Mouse (Mus musculus): ENCODE measurements around the gene Hoxa3. TPM values are rescaled to one million over a fixed set of nuclear protein-coding genes. Genes with fewer than 3 reads are reported as not detected.
A peak's percentile ranks its signal among the peaks of the same experiment; 100 is the strongest.

Gene Hoxa3
- polyA plus RNA-seq, 1 experiment from 2014 or later, result not detected

- Histone ChIP-seq H3K27ac (no peak overlapping the region), H3K9me3 (replicated peaks) (no peaks in the 10 kb centered on the region), H3K9ac (no peak overlapping the region), H3K4me1 (peaks cover 17% of the 10 kb centered on the region), H3K36me3 (ENCODE audit: poor library complexity, severe bottlenecking) (no peaks in the 10 kb centered on the region), H3K4me3 (no peak overlapping the region), H3K4me2 (no peak overlapping the region), H3K27me3 (peaks cover 99% of the 10 kb centered on the region)
- no peak for ATAC-seq
- WGBS, result 2% methylated on average over 14 of the region's 14 CpGs
Measured at GRCm38 (mm10) chr6:52162611-52163365, 50.3 kb downstream of the Hoxa3 start.

DNA sequence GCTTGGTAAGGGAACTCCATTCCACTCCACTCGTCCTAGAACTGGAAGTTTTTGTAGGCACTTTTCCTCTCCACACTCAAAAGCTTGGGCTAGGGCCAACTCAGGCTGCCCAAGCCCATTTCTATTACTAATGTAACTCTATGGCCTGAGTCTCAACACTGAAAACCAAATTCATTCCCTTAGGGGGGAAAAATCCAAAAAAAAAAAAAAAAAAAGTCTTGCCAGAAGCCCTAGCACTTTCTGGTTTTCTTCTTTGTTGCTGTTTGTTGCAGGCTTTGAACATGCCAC lies 51.1 kb downstream of the Hoxa3 start:
- ATAC-seq, result no peak

GRCm38 (mm10) chr6:52161336-52162092 lies 51.6 kb downstream of the Hoxa3 start:
- Histone ChIP-seq H3K9me3 (replicated peaks) (no peaks in the 10 kb centered on the region), H3K4me3 (no peak overlapping the region), H3K27me3 (peaks cover 99% of the 10 kb centered on the region), H3K4me2 (no peak overlapping the region), H3K9ac (no peak overlapping the region), H3K36me3 (ENCODE audit: poor library complexity, severe bottlenecking) (no peaks in the 10 kb centered on the region), H3K4me1 (peaks cover 17% of the 10 kb centered on the region), H3K27ac (no peak overlapping the region)
- no peak for ATAC-seq
- WGBS, result under 1% methylated on average over 8 of the region's 8 CpGs

More for the DNA sequence above, 51.1 kb downstream of the Hoxa3 start:
- Histone ChIP-seq H3K9ac (no peak overlapping the region), H3K4me3 (no peak overlapping the region), H3K4me2 (no peak overlapping the region), H3K9me3 (replicated peaks) (no peaks in the 10 kb centered on the region), H3K27ac (no peak overlapping the region), H3K4me1 (peaks cover 17% of the 10 kb centered on the region), H3K27me3 (peaks cover 99% of the 10 kb centered on the region), H3K36me3 (ENCODE audit: poor library complexity, severe bottlenecking) (no peaks in the 10 kb centered on the region)
- 0% methylated on average over 1 of the region's 1 CpGs for WGBS

- peaks cover 99% of the 10 kb centered on the region for H3K27me3 ChIP-seq
- 1% methylated on average over 30 of the region's 30 CpGs for WGBS
Measured at GRCm38 (mm10) chr6:52160511-52161335, 52.4 kb downstream of the Hoxa3 start.

DNA sequence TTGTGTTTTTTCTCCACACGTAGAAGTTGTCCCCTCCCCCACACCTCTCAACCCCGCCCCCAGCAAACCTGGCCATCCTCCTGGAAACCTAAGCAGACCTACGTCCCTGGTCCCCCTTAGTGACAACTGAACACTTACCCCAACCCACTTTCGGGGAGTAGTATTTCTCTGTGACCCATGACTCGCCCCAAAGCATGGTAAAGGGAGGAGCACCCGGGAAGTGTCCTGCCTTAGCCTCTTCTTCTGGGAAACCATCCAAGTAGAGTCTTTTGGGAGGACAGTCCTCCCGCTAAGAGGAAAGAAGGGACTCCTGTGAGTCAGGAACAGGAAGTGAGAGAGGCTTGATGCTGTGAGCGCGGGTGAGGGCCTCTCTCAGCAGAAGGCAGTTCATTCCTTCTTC lies 53.2 kb downstream of the Hoxa3 start:
- Histone ChIP-seq H3K27me3 (peaks cover 99% of the 10 kb centered on the region), H3K4me2 (no peak overlapping the region)

More at GRCm38 (mm10) chr6:52160511-52161335, 52.4 kb downstream of the Hoxa3 start:
- Histone ChIP-seq H3K4me2 (no peak overlapping the region), H3K4me3 (no peak overlapping the region), H3K36me3 (ENCODE audit: poor library complexity, severe bottlenecking) (no peaks in the 10 kb centered on the region), H3K4me1 (peaks cover 17% of the 10 kb centered on the region), H3K9me3 (replicated peaks) (no peaks in the 10 kb centered on the region), H3K27ac (no peak overlapping the region), H3K9ac (no peak overlapping the region)
- no peak for ATAC-seq

GRCm38 (mm10) chr6:52159164-52159761 lies 53.9 kb downstream of the Hoxa3 start:
- Histone ChIP-seq H3K36me3 (ENCODE audit: poor library complexity, severe bottlenecking) (no peaks in the 10 kb centered on the region), H3K27ac (no peak overlapping the region), H3K4me1 (peaks cover 17% of the 10 kb centered on the region), H3K4me3 (peak overlapping the region; percentile 52), H3K9me3 (replicated peaks) (no peaks in the 10 kb centered on the region), H3K9ac (no peak overlapping the region), H3K27me3 (peaks cover 99% of the 10 kb centered on the region), H3K4me2 (peak overlapping the region; percentile 95)
- ATAC-seq, result no peak
- WGBS, result 1% methylated on average over 12 of the region's 12 CpGs

More for the DNA sequence above, 53.2 kb downstream of the Hoxa3 start:
- H3K4me3 ChIP-seq, result no peak overlapping the region
- H3K4me1 ChIP-seq, result peaks cover 17% of the 10 kb centered on the region
- H3K27ac ChIP-seq, result no peak overlapping the region
- H3K9ac ChIP-seq, result no peak overlapping the region
- no peaks in the 10 kb centered on the region for H3K36me3 ChIP-seq (ENCODE audit: poor library complexity, severe bottlenecking)
- ATAC-seq, result no peak
- 7% methylated on average over 8 of the region's 9 CpGs for WGBS
- no peaks in the 10 kb centered on the region for H3K9me3 ChIP-seq (replicated peaks)

DNA sequence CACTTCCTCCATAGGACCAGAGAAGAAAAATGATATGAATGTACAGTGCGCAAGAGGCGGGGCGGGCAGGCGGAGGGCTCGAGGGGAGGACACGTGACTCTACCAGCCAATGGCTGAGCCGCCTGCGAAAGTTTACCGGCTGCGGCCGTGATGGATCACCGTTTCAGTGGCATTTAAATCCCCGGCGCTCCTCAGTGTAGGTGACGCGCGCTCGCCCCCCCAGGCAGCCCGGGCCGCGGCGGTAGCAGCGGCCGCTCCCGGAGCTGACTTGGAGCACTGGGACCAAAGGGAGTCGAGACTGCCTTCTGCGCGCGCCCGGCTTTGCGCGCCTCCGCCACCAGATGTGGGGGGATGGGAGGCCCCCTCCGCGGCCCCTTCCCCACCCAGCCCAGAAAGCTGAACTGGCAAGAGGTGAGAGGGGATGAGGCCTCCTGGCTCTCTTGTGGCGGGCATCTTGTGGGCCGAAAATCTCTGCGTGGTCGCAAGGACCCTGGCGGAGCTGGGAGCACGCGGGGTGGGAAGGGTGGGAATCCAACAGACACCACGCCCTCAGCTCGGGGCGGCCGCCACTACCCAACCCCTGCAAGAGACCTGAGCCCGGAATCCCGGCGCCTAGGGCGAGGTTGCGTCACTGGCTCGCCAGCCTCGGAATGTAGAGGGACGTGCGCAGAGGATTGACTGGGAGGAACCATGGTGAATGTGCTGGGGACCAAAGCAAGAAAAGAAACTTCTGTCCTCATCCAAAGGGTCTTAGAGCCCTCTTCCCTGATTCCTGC lies 54.7 kb downstream of the Hoxa3 start, which contains the start of gene Hoxa1:
Gene Hoxa1 (minus strand): TSS at position 42 of the 776 bp plus-strand sequence.
- peak within 1 kb of the TSS; percentile 44 for H3K9ac ChIP-seq
- no peak within 1 kb of the TSS for H3K27ac ChIP-seq
- H3K4me2 ChIP-seq, result peak within 1 kb of the TSS; percentile 95
- H3K4me1 ChIP-seq, result peaks cover 17% of the 10 kb centered on the region
- ATAC-seq, result peak; percentile 78
- H3K9me3 ChIP-seq (replicated peaks), result no peaks in the 10 kb centered on the region
- H3K36me3 ChIP-seq (ENCODE audit: poor library complexity, severe bottlenecking), result no peaks in the 10 kb centered on the region
- peak within 1 kb of the TSS; percentile 52 for H3K4me3 ChIP-seq
- peaks cover 99% of the 10 kb centered on the region for H3K27me3 ChIP-seq
- under 1% methylated on average over 54 of the region's 55 CpGs for WGBS

- Histone ChIP-seq H3K27me3 (peaks cover 99% of the 10 kb centered on the region), H3K9me3 (replicated peaks) (no peaks in the 10 kb centered on the region), H3K27ac (no peak overlapping the region), H3K4me2 (peak overlapping the region; percentile 95), H3K4me3 (peak overlapping the region; percentile 52), H3K9ac (no peak overlapping the region), H3K4me1 (peaks cover 17% of the 10 kb centered on the region), H3K36me3 (ENCODE audit: poor library complexity, severe bottlenecking) (no peaks in the 10 kb centered on the region)
- ATAC-seq, result no peak; the same call in 1 of the 2 replicates
- 2% methylated on average over 32 of the region's 32 CpGs for WGBS
Measured at GRCm38 (mm10) chr6:52157466-52158275, 55.5 kb downstream of the Hoxa3 start.

DNA sequence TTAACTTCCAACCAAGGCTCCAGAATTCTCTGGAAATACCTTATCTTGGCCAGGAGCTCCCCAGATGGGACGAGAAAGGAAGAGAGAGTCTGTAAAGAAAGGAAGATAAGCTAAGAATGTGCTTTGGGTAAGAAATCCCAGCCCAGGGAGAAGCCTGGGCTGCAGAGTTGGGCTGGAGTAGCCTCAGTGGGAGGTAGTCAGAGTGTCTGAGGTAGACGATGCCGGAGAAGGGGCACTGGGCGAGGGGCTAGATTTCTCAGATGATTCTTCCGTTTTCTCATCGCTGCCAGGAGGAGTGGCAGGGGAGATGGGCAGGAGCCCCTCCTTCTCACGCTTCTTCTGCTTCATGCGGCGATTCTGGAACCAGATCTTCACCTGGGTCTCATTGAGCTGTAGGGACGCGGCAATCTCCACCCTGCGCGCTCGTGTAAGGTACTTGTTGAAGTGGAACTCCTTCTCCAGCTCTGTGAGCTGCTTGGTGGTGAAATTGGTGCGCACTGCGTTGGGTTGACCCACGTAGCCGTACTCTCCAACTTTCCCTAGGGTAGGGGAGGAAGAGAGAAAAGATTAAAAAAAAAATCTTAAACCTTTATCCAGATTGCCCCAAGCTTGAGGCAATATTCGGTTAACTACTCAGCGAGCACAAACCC lies 56.5 kb downstream of the Hoxa3 start:
- Histone ChIP-seq H3K27ac (no peak overlapping the region), H3K36me3 (ENCODE audit: poor library complexity, severe bottlenecking) (no peaks in the 10 kb centered on the region), H3K9ac (no peak overlapping the region), H3K9me3 (replicated peaks) (no peaks in the 10 kb centered on the region), H3K4me1 (peaks cover 17% of the 10 kb centered on the region), H3K27me3 (peaks cover 100% of the 10 kb centered on the region), H3K4me2 (no peak overlapping the region), H3K4me3 (no peak overlapping the region)
- whole genome bisulfite sequencing, result 1% methylated on average over 20 of the region's 20 CpGs
- no peak for ATAC-seq

DNA sequence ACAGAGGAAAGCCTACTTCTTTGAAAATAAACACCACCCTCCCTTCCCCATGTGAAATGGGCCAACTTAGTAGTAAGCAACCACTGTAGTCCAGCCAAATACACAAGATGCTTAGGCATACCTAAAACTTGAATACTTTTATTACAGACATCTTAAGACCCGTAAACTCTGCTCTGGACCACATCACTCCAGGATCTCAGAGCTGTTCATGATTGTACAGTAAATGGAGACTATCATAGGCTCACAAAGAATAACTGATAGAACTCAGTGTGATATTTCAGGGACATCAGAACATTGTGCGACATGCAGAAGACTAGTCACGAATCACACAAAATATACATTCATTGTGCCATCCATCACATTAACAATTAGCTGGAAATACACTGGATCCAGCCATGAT lies 57.7 kb downstream of the Hoxa3 start:
- peaks cover 100% of the 10 kb centered on the region for H3K27me3 ChIP-seq
- no peaks in the 10 kb centered on the region for H3K9me3 ChIP-seq (replicated peaks)
- no peak overlapping the region for H3K4me3 ChIP-seq
- H3K4me2 ChIP-seq, result no peak overlapping the region
- no peak overlapping the region for H3K27ac ChIP-seq
- WGBS, result 33% methylated on average over 3 of the region's 3 CpGs
- H3K36me3 ChIP-seq (ENCODE audit: poor library complexity, severe bottlenecking), result no peaks in the 10 kb centered on the region
- H3K4me1 ChIP-seq, result peaks cover 14% of the 10 kb centered on the region
- H3K9ac ChIP-seq, result no peak overlapping the region
- no peak for ATAC-seq

All from forebrain, embryonic 13.5 days (tissue).